Mouse (Mus musculus) kidney, postnatal 25 days (tissue): ENCODE results near the gene Ttll6.

Source experiments
- DNase-seq, 2 experiments: peaks; one replicate each; pipeline ENCODE4 v3.0.0; 2021; ENCODE audit warnings: mixed read lengths in 2 of 2

The Ttll6 gene

GRCm38 (mm10) chr11:96169016-96169415 lies 35.4 kb downstream of the Ttll6 start:
- no peak for DNase-seq

DNA sequence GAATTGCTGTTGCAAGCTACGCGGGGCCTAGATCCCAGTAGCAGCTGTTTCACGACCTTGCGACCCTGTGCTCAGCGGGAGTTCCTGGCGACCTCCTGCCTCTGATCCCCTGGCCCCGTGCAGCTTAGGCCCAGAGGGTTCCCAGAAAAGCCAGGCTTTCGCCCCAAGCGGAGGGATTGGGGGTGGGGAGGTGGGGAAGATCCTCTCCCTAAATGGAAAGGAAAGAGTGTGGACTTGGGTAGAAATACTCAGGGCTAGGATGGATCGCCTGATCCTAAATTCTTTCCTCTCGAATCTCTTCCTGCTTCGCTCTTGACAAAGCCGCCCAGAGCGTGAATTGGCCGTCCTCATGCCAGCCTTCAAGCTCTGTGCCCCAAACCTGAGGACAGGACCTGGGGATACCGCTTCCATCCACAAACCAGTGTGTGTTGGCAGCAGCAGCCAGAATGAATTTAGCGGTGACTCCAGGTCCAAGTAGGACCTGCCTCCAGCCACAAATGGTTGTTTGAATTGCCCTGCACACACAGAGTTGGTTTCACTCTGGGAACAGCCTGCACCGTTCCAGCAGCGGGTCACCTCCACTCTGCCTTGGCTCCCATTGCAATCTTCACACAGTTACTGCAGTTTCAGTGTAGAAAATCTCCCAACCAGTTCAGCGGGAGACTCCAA lies 37.3 kb downstream of the Ttll6 start:
- no peak for DNase-seq

DNA sequence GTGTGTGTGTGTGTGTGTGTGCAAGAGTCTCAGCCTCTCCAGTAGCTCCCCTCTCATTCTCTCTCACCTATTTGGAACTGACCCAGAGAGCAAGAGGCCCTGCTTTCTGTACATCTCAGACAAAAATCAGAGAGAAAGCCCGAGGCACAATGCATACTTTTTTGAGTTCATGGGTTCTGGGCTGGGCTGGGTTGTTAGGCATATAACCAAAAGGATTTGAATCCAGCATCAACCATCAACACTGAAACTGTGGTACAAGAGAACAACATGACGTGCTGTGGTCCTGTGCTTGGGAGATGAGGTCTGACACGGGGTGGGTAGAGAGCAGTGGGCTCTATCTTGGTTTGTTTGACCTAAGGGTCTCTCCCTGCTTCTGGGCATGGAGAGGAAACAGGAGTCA lies 38.0 kb downstream of the Ttll6 start:
- DNase-seq = no peak

DNA sequence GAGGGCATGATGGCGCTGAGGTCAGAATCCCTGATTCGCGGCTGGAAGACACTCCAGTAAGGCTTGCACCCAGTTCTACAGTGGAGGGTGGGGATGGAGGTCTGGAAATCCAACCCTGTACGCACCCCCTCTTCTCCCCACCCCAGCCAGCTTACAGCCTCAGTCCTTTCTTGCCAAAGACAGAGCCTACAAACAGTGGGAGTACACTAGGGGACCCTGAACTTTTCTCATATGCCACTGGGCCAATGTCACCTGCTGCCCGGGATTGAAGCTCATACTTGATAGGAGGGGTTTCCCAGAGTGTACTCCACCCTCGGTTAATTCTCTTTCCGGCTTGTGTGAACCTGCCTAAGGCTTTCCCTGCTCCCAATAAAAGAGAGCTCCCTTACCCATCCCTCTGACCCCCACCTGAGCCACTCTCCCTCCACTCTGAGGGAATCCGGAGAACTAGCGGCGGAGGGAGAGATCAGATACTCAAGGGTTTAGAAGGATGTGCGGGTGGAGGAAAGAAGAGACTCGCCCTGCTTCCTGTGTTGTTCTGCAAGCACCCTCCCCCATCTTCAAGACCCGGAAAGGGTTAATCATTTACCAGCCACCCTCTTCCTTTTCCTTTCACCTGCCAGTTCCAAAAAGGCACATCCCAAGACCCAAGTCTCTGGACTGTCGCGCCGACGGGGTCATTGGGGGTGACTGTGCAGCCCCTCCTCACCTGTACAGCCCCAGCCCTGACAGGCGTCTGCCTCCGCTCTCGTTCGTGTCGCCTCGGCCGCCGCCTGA lies 39.1 kb downstream of the Ttll6 start:
- no peak for DNase-seq

DNA sequence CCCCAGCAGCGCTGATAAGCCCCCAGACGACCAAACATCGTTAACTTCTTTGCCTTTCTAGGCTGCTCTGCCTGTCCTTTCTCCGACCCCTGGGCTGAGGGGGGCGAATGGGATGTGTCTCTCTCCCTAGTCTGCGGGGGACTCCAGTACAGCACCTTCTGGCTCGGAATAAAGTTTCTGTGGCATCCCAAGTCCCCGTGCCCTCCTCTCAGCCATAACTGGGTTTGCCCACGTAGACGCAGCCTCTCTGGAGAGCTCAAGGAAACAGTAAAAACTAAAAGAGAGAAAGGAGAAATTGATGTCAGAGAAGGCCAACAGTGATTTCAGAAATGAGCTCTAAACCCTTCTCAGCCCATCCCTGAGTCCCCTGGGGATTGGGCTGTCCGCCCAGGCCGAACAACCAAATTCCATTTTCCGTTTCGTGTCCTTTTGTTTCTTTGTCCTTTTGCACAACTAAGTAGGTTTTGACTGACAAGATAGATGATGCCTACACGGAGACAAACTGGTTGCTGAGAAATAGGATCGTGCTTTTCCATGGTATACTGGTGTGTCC lies 39.8 kb downstream of the Ttll6 start:
- no peak for DNase-seq

GRCm38 (mm10) chr11:96174881-96175280 lies 41.3 kb downstream of the Ttll6 start:
- DNase-seq = no peak

DNA sequence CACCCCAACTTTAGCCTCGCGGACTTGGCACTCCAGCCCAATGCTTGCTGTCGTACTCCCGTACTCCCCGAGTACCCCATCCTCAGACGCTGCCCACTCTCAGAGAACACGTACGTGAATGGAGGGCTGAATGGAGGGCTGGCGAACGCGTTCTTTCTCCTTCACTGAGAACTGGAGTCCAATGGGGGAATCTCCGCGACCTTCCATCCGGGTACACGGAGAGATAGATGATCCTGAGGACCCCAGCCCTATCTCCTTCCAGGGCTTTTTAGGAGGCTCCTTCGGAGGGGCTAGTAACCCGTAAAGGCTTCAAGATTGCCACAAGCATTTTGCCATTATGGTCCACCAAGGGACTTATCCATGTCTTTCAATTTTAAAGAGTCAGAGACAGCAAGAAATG lies 41.9 kb downstream of the Ttll6 start:
- no peak for DNase-seq

- DNase-seq = no peak
Measured at GRCm38 (mm10) chr11:96175951-96176530, 42.5 kb downstream of the Ttll6 start.

GRCm38 (mm10) chr11:96176841-96177240 lies 43.3 kb downstream of the Ttll6 start:
- DNase-seq = no peak

DNA sequence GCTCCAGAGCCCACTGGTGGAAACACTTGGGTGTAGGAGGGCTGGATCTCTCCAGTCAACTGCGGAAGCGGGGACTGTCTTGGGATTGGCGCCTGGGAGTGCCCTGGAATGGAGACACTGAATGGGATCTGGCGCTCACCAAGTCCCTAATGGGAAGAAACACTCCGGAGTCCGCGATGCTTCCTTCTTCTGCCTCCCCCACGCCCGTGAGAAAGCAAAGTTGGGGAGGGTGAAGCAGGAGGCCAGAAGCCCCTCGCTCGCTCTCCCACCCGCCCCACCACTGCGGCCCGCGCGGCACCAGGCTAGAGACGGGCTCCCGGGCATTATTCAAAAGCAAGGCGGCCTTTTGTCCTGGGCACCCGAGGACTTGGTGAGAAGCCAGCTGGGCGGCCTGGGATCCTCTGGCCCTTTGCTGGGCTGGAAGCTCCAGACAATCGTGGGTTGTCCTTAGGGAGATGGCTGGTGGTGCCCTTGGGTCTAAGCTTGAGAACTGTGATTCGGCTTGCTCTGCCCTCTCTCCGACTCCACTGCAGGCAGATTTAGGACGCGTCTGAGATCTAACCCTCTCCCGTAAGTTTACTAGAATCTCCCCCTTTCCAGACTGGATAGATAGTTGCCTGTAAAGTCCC lies 44.1 kb downstream of the Ttll6 start:
- DNase-seq = no peak

DNA sequence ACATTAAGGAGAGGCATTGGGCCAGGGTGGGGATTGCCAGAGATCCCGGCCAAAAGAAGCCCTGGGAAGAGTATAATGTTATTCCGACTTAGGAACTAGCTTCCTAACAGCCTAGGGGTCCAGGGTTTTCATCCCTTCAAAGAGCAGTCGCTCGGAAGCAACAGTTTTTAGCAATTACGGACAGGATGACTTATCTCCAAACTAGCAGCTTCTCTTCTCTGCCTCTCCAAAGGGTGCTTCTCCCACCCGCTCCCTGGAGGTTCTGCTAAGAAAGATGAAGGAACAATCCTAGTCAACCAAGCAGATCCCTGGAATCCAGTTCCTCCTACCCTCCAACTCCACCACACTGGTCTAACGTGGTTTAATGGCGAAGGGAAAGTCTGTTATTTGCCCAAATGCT lies 44.8 kb downstream of the Ttll6 start:
- DNase-seq = no peak

GRCm38 (mm10) chr11:96178911-96179503 lies 45.4 kb downstream of the Ttll6 start:
- DNase-seq = no peak

DNA sequence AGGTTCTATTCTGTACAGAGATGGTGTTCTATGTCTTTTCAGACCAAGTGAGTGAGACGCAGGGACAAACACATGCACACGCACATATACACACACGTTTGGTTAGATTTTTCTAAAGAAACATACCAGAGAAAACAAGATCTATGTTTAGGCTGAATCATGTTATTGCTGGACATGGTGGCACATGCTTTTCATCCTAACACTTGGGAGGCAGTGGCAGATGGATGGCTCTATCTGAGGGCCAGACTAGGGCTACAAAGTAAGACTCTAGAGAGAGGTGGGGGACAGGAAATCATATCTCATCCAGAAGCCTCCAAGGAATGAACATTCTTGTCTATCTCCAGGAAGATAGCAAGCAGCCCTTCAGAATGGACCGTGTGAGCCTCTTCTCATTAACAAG lies 47.5 kb downstream of the Ttll6 start:
- DNase-seq = no peak

- no peak for DNase-seq
Measured at GRCm38 (mm10) chr11:96184233-96184632, 50.6 kb downstream of the Ttll6 start.

- no peak for DNase-seq
Measured at GRCm38 (mm10) chr11:96187321-96187720, 53.7 kb downstream of the Ttll6 start.

GRCm38 (mm10) chr11:96189810-96190522 lies 56.4 kb downstream of the Ttll6 start:
- DNase-seq = no peak

GRCm38 (mm10) chr11:96191132-96191531 lies 57.5 kb downstream of the Ttll6 start:
- no peak for DNase-seq

- DNase-seq = no peak
Measured at GRCm38 (mm10) chr11:96193521-96194400, 60.2 kb downstream of the Ttll6 start, which contains the start of gene Hoxb13. Gene Hoxb13, plus strand, starts transcription at chr11:96194316.

- no peak for DNase-seq
Measured at GRCm38 (mm10) chr11:96194401-96194710, 60.8 kb downstream of the Ttll6 start.

GRCm38 (mm10) chr11:96194961-96195640 lies 61.5 kb downstream of the Ttll6 start:
- no peak for DNase-seq
